Mouse (Mus musculus) left cerebral cortex, postnatal 14 days (tissue): ENCODE results near the gene Iqce. TPM values are rescaled to one million over a fixed set of nuclear protein-coding genes. Genes with fewer than 3 reads are reported as not detected.

Experiments
- DNase-seq, 2 experiments: peaks; one replicate each; pipeline ENCODE4 v3.0.0; 2021 to 2022; ENCODE audit warnings: low spot score in 2 of 2, mixed read lengths in 1 of 2
- intact Hi-C: fragments of 180-260 bp; cut with DNase I; formaldehyde crosslinking; loops from one replicate; pipeline ENCODE4 v1.15.1; 2025
- long read RNA-seq, 2 experiments: library from polyadenylated mRNA; stranded (forward); transcript quantifications; one replicate each; pipeline ENCODE4 v2.0.0; 2021
- total RNA-seq, 2 experiments: library from RNA; stranded (reverse); gene quantifications; 2 replicates each; pipeline ENCODE4 v1.2.3; 2021

Gene Iqce
- 10 to 100 TPM; 49.0 to 63.8 TPM for total RNA-seq
- long read RNA-seq, experiment 1, partial matches to known transcripts, result 2 of 17 reads
- long read RNA-seq, experiment 1, other reads (novel, unspliced or antisense), result 14 of 17 reads
- long read RNA-seq, experiment 2, full-length matches to known transcripts, result 3 of 9 reads
- long read RNA-seq, experiment 2, partial matches to known transcripts, result 3 of 9 reads
- long read RNA-seq, experiment 2, other reads (novel, unspliced or antisense), result 3 of 9 reads

- intact Hi-C loops, result no loop called here
- DNase-seq, result peak; percentile 95 to 97
These were observed at the start of gene Iqce for GRCm38 (mm10) chr5:140702103-140702513. Iqce (minus strand) TSS chr5:140702378.

- intact Hi-C loops, result no loop called here
- DNase-seq, result peak; percentile 66 to 85
These were observed 48.7 kb upstream of the Iqce start for GRCm38 (mm10) chr5:140750925-140751324.

DNA sequence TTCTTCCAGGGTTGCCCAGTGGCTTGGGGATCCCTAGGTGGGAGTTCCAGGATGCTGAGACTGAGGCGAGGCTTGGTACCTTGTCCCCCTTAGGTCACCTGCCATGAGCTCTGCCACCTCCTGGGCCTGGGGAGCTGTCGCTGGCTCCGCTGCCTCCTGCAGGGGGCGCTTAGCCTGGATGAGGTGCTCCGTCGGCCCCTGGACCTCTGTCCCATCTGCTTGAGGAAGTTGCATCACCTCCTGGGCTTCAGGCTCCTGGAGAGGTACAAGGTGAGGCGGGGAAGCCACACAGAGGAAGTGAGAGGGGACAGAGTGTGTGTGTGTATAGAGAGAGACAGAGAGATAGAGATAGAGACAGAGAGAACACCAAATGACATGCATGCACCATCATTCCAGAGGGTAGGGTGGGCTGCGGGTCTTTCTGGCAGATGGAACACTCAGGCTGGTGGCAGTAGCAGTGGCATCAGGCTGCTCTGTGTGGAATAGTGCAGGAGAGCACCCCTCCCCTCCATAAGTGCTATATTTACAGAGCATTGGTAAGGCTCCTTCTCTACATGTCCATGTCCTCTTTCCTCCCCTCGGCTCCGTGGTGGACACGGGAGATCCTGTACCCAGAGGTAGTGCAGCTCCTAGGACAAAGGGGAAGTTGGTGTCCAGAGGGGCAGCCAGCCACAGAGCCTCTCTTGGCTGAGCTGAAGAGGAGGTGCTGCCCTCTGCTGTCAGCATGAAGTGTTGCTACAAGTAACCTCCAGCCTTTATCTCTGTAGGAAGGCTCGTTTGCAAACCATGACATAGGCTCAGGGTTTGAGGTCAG is 47.1 kb upstream of the Iqce start:
- intact Hi-C loops, result loop anchor here (5.0 kb wide), 2 partner anchors 42 to 207 kb away; partner anchors contain the start of gene Brat1
- DNase-seq, result peak; percentile 68 to 77

GRCm38 (mm10) chr5:140748425-140748824 is 46.2 kb upstream of the Iqce start:
- intact Hi-C loops, result loop anchor here (5.0 kb wide), 2 partner anchors 41 to 206 kb away; partner anchors contain the start of gene Brat1
- no peak for DNase-seq

- no peak for DNase-seq
- intact Hi-C loops, result no loop called here
These were observed 41.5 kb upstream of the Iqce start for GRCm38 (mm10) chr5:140743706-140744131.

GRCm38 (mm10) chr5:140741877-140742276 is 39.7 kb upstream of the Iqce start:
- DNase-seq, result no peak
- intact Hi-C loops, result no loop called here

DNA sequence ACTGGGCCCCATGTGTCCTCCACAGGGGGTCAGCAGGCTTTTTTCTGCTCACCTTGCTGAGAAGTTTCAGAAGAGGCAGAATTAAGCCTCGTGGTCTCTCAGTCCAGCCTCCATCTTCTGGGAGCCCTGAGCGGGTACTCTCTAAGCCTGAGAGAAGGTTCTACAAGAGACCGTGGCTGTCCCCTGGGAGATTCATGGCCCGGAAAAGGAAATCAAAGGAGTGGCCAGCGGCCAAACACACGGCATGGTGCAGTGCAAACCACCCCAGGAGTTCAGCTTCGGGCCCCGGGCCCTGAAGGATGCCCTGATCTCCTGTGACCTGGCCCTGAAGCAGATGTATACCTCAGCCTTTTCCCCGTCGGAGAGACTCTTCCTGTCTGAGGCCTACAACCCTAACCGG is 38.9 kb upstream of the Iqce start:
- no peak for DNase-seq
- intact Hi-C loops, result no loop called here

- intact Hi-C loops, result no loop called here
- DNase-seq, result peak; percentile 38 to 72
These were observed 37.6 kb upstream of the Iqce start for GRCm38 (mm10) chr5:140739813-140740212.

GRCm38 (mm10) chr5:140736166-140736565 is 34.0 kb upstream of the Iqce start:
- DNase-seq, result no peak
- intact Hi-C loops, result no loop called here

DNA sequence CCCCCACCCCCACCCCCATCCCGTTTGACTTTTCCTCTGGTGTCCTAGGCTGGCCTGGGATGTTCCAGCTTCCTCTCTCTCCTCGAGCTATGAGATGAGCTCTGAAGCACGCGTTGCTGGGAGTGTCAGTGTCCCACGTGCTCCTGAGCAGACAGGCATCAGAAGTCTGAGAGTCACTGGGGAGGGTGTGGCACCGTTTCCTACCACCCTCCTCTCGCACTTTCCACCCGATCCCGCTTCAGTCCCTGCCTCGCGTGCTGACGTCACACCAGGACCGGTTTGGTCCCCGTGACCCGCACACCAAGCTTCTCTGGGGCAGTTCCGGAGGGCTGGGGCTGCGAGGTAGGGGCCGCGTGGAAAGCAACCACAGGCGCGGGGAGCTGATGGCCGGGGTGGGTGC is 33.1 kb upstream of the Iqce start:
- intact Hi-C loops, result no loop called here
- peak; percentile 45 to 62 for DNase-seq

DNA sequence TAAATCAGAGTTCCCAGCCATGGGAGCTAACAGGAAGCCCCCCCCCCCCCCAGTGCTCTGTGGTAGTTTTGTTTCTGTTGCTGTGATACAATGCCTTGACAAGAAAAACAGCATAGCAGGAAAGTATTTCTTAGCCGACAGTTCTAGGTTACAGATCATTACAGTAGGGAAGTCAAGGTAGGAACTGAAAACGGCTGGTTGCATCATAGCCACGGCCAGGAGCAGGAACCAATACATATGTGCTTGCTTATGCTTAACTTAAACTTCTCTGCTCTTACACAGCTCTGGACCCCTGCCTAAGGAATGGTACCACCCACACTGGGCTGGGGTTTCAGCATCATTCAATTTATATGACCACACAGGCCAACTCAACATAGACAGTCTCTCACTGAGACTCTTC is 31.2 kb upstream of the Iqce start:
- DNase-seq, result no peak
- intact Hi-C loops, result no loop called here

GRCm38 (mm10) chr5:140732195-140732594 is 30.0 kb upstream of the Iqce start:
- intact Hi-C loops, result no loop called here
- DNase-seq, result no peak

- intact Hi-C loops, result no loop called here
- no peak for DNase-seq
These were observed 29.0 kb upstream of the Iqce start for GRCm38 (mm10) chr5:140731040-140731797.

- DNase-seq, result no peak
- intact Hi-C loops, result no loop called here
These were observed 25.0 kb upstream of the Iqce start for GRCm38 (mm10) chr5:140726946-140727740.

DNA sequence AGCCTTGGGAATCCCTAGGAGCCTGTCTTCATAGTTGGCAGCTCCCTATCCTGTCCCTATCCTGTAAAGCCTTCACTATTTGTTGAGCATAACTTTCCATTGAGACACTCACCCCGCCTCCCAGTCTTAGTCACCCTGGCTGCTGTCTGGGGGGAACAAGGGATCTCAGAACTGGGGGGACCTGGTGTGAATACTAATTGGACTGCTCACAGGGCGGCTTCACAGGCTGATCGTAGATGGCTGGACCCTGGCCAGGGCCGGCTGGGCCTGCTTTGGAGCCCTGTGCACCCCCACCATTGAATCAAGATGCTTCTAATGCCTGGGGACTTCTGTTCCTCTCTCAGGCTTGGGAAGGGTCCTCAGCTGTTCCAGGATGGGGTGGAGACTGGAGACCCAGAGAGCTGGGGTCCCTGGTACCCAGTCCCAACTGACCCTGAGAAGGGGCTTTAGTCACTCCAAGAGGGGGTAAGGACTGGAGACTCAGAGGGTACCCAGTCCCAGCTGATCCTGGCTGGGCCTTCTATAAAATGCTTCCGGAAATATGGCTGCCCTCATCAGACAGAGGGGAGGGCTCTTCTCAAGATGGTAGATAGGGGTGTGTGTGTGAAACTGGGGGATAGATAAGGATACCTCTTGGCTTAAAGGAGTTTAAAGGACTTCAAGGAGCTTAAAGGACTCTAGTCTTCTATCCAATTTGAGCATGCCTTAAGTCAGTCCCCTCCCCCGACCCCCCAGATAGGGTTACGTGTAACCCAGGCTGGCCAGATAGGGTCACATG is 24.1 kb upstream of the Iqce start:
- DNase-seq, result peak; percentile 68 to 81
- intact Hi-C loops, result no loop called here

DNA sequence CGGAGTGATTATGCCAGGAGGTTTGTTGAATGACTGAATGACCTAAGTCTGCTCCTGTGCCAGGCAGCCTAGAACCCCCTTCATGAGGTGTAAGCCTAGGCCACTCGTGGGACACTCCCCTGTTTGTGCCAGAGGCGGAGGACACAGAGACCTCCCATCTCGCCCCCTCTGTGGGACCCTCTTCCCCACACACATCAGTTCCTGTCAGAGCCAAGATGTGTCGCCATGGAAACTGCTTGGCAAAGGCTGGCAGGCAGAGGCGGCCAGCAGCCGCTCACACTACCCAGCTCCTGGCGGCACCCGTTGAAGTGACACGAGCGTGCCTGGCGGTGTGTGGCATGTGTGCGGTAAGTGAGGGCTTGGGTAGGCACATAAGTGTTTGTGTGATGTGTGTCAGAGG is 21.6 kb upstream of the Iqce start, which contains the start of gene Amz1:
Gene Amz1, plus strand, starts transcription at position 306 of the 400 bp plus-strand sequence.
- intact Hi-C loops, result no loop called here
- DNase-seq, result peak; percentile 78 to 88

DNA sequence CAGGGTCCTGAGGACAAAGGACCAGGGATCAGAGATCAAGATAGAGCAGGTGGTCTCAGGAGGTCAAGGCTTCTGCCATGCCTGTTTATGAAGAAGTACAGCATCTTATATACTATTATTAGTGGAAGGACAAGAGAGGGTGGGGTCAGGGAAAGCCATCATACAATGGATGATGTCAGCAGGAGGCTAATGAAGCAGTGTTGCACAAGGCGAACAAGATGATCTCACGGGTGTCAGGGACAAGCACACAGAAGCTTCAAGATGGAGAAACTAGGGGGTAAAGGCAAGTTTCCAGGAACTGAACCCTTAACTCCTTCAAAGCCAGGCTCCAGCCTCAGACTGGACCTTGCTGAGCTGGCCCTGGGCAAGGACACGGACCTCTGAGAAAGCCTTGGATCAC is 19.9 kb upstream of the Iqce start:
- intact Hi-C loops, result no loop called here
- DNase-seq, result no peak

GRCm38 (mm10) chr5:140720773-140721172 is 18.6 kb upstream of the Iqce start:
- intact Hi-C loops, result no loop called here
- DNase-seq, result no peak
